Mouse (Mus musculus): ENCODE data around the gene Spice1. TPM values are rescaled to one million over a fixed set of nuclear protein-coding genes. Genes with fewer than 3 reads are reported as not detected.

The Spice1 gene
- total RNA-seq, 1 experiment from 2014 or later: 28.3 TPM

DNA sequence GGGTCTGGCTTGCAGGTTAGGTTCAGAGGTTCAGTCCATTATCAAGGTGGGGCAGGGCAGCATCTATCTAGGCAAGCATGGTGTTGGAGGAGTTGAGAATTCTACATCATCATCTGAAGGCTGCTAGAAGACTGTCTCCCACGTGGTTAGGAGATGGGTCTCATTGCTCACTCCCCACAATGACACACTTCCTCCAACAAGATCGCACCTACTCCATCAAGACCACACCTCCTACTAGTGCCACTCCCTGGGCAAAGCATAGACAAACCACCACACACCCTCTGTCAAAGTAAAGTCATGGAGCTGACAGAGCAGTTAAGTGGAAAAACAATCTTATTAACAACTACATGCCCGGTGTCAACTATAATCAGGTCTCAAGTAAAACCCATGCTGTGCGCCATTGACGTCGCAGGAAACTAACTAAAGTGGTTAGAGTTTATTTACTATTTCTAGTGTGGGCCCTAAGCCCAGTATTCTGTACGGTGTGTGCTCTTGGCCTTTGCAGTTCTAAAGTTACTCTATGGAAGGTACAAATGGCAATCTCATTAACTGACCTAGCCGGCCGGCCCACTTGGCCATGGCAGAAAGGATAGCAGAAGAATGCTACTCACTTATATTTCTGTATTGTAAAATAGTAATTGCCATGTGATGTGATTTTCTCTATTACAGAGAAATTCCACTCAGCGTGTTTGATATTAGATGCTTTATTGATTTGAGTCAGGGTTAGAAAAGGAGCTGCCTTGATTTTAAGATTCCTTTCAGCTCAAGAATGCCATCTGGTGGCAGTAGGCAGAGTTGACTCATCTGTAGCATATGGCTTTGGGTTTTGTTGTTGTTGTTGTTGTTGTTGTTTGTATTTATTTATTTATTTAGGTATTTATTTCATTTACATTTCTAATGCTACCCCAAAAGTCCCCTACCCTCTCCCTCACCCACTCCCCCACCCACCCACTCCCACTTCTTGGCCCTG lies 15.3 kb downstream of the Spice1 start:
- peak; percentile 55 for ATAC-seq (replicated peaks; ENCODE audit: low read depth, poor library complexity, severe bottlenecking)

DNA sequence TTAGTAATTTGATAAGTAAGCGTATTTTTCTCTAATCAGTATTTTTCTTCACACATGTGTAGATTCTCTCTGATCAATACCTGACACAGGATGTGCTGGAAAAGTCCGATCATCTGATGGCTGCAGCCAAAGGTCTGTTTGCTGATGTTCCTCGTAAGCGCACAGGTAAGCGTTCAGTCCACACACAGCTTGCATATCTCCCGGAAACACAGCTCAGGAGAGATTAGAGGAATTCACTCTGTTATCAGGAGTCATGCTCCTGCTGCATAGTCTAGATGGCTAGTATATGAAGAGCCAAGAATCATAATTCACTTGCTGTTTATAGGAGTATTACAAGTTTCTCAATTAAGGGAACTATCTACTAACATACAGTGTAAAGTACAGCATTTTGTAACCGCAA lies 18.6 kb downstream of the Spice1 start:
- no peak for ATAC-seq (replicated peaks; ENCODE audit: low read depth, poor library complexity, severe bottlenecking)

DNA sequence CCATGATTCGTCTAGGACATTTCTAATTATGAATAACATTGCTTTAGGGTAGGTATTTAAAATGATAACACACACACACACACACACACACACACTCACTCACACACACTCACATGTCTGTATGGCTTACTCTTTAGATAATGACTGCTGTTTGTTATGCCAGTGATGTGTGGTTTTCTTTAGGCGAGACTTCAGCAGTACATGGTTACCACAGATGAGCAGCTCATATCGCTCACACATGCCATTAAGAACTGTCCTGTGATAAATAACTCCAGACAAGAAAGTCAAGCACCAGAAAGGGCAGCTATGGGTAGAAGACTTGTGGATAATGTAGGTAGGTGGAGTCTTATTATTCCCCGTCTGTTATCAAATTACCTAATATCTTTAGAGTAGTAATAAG lies 28.5 kb downstream of the Spice1 start:
- ATAC-seq (replicated peaks; ENCODE audit: low read depth, poor library complexity, severe bottlenecking): peak; percentile 69

GRCm38 (mm10) chr16:44380006-44380405 lies 33.1 kb downstream of the Spice1 start:
- no peak for ATAC-seq (replicated peaks; ENCODE audit: low read depth, poor library complexity, severe bottlenecking)

- no peak for ATAC-seq (replicated peaks; ENCODE audit: low read depth, poor library complexity, severe bottlenecking)
Observed at GRCm38 (mm10) chr16:44381578-44381977, 34.7 kb downstream of the Spice1 start.

DNA sequence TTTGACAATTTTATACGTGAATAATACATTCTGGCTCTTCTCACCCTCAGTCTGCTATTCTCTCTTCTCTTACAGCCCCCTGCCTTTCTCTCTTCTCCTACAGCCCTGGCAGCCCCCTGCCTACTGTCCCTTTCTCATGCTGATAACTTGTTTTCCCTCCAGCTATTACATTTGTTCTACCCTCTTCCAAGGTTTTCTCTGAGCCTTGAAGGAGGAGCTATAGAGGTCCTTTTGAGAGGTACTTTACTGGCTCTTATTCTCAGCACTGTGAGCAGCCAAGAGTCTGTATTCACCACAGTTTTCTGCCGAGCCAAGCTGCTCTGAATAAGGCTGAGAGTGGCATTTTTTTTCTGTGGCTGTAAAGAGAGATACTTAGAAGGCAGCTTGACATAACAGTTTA lies 36.6 kb downstream of the Spice1 start:
- ATAC-seq (replicated peaks; ENCODE audit: low read depth, poor library complexity, severe bottlenecking): no peak

GRCm38 (mm10) chr16:44384251-44384650 lies 37.3 kb downstream of the Spice1 start:
- ATAC-seq (replicated peaks; ENCODE audit: low read depth, poor library complexity, severe bottlenecking): no peak

- ATAC-seq (replicated peaks; ENCODE audit: low read depth, poor library complexity, severe bottlenecking): peak; percentile 68
Observed at GRCm38 (mm10) chr16:44391877-44392548, 45.1 kb downstream of the Spice1 start.

DNA sequence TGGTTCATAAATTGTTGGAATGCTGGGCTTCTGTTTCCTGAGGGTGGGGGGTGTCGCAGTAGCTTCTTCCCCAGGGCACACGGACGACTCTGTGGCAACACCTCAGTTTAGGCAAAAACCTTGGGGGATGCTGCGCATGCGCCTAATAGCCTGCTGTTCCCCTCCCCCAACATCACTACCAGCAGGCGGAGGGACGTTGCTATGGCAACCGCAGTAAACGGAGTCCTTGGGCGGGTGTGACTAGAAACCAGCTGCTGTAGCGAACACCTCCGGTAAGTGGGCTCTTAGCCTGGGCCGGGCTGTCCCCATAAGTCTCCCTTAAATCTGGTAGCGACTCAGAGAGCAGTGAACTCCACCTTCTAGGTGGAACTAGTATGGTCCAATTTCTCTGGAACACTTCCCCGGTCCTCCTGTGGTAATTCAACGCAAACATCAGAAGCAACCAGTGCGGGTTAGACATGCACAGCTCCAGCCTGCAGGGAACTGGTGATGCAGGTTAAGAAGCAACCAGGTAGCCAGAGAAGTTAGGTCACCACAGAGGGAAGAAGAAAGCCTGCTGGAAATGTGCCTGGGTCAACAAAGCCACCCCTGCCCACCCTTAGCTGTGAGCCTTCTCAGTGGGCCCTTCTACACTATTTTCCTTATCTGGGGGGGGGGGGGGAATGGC lies 47.8 kb downstream of the Spice1 start, which contains the start of gene Cfap44:
Gene Cfap44, plus strand, starts transcription at position 220 of the 667 bp plus-strand sequence.
- peak; percentile 89 for ATAC-seq (replicated peaks; ENCODE audit: low read depth, poor library complexity, severe bottlenecking)

GRCm38 (mm10) chr16:44404933-44405332 lies 58.0 kb downstream of the Spice1 start:
- ATAC-seq (replicated peaks; ENCODE audit: low read depth, poor library complexity, severe bottlenecking): peak; percentile 77

GRCm38 (mm10) chr16:44407211-44407610 lies 60.3 kb downstream of the Spice1 start:
- no peak for ATAC-seq (replicated peaks; ENCODE audit: low read depth, poor library complexity, severe bottlenecking)

DNA sequence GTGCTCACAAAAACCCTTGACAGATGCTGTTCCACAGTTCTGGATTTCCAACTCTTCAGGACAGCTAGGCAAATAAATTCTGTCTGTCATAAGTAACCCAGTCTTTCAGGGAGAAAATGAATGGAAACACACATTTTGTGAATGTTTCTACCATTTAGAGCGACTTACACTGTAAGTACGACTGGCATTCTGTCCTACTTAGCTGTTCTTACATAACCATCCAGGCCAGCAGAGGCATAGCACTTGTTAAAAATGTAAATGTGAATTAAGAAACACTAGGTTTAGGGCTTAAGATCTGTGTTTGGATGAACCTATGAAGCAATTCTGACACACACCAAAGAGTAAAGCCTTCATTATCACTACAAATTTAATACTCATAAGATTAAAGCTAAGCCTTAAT lies 61.4 kb downstream of the Spice1 start:
- ATAC-seq (replicated peaks; ENCODE audit: low read depth, poor library complexity, severe bottlenecking): no peak

- peak; percentile 50 for ATAC-seq (replicated peaks; ENCODE audit: low read depth, poor library complexity, severe bottlenecking)
Observed at GRCm38 (mm10) chr16:44410176-44410575, 63.3 kb downstream of the Spice1 start.

- no peak for ATAC-seq (replicated peaks; ENCODE audit: low read depth, poor library complexity, severe bottlenecking)
Observed at GRCm38 (mm10) chr16:44417596-44417995, 70.7 kb downstream of the Spice1 start.

GRCm38 (mm10) chr16:44421735-44422134 lies 74.8 kb downstream of the Spice1 start:
- ATAC-seq (replicated peaks; ENCODE audit: low read depth, poor library complexity, severe bottlenecking): no peak

DNA sequence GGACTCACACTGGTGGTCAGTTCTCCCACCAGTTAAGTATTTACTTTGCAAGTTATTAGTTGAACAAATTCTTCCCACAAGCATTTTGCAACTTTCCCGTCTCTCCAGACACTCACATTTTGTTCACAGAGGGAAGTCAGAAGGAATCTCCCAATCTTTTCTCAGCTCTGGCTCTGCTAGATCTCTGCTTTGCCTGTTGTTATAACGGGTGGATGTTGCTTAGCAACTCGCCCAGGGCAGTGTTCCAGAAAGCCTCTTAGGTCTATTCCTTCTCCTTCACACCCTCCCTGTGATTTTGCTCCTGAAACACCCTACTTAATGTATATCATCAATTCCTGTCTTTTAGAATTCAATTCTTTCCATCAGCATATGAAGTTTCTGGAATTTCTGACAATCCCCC lies 76.6 kb downstream of the Spice1 start:
- no peak for ATAC-seq (replicated peaks; ENCODE audit: low read depth, poor library complexity, severe bottlenecking)

DNA sequence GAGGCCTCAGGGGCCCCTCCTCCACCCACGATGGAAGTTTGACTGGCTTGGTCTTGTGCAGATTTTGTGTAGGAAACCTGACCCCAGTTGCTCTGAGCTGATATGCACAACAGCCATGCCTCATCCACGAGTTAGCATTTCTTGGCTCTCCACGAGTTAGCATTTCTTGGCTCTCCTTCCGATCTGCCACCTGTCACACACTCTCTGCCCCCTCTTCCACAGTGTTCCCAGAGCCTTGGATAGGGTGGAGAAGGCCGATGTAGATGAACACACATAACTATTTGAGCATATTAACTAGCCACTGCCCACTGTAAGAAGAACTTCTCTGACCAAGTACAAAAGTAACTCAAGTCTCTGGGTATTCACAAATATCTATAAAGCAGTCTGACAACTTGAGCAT lies 81.5 kb downstream of the Spice1 start:
- no peak for ATAC-seq (replicated peaks; ENCODE audit: low read depth, poor library complexity, severe bottlenecking)

GRCm38 (mm10) chr16:44430021-44430420 lies 83.1 kb downstream of the Spice1 start:
- ATAC-seq (replicated peaks; ENCODE audit: low read depth, poor library complexity, severe bottlenecking): no peak

DNA sequence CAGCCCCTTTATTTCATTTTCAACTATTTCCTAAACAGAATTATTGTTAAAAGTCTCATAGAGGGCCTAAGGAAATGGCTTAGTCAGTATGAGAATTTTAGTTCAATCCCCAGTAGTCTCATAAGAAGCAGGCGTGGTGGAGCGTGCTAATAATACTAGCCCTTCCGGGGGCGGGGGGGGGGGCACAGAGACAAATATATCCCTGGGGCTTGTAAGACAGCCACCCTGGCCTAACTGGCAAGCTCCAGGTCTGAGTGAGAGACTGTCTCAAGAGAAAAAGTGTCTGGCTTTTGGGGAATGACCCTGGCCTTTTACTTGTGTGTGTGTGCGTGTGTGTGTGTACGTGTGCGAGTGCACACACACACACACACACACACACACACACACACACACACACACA lies 88.0 kb downstream of the Spice1 start:
- ATAC-seq (replicated peaks; ENCODE audit: low read depth, poor library complexity, severe bottlenecking): no peak

- ATAC-seq (replicated peaks; ENCODE audit: low read depth, poor library complexity, severe bottlenecking): no peak
Observed at GRCm38 (mm10) chr16:44435481-44435880, 88.6 kb downstream of the Spice1 start.
